Mouse (Mus musculus) stomach, embryonic 14.5 days (tissue): ENCODE data around the gene Clasrp. TPM values are rescaled to one million over a fixed set of nuclear protein-coding genes. Genes with fewer than 3 reads are reported as not detected.

Experiments used
- ATAC-seq: fragments of 200-750 bp; cut with Nextera tagmentation; 2 replicates; pipeline ENCODE4 v1.8.0; 2017; ENCODE audit warnings: low read depth, moderate TSS enrichment; ENCODE audit not compliant: insufficient number of reproducible peaks, insufficient read depth, low FRiP score
- H3K27ac ChIP-seq: fragments of 300-500 bp; sonication (generic); 2 replicates; pipeline ENCODE4 v1.5.1; 2014; ENCODE audit warnings: mild to moderate bottlenecking, low read length, moderate library complexity, mixed read lengths
- H3K27me3 ChIP-seq: fragments of 300-500 bp; sonication (generic); 2 replicates; pipeline ENCODE4 v1.6.1; 2014; ENCODE audit warnings: low read length, control low read depth, mixed read lengths; ENCODE audit not compliant: control insufficient read depth, insufficient read depth
- H3K36me3 ChIP-seq: fragments of 300-500 bp; sonication (generic); 2 replicates; pipeline ENCODE4 v1.6.1; 2014; ENCODE audit warnings: mild to moderate bottlenecking, control low read depth, low read length, moderate library complexity, mixed read lengths; ENCODE audit not compliant: control insufficient read depth, insufficient read depth
- H3K4me1 ChIP-seq: fragments of 300-500 bp; sonication (generic); 2 replicates; pipeline ENCODE4 v1.6.1; 2014; ENCODE audit warnings: low read length, control low read depth, mixed read lengths; ENCODE audit not compliant: control insufficient read depth, insufficient read depth
- H3K4me2 ChIP-seq: fragments of 300-500 bp; sonication (generic); replicated peaks from 2 replicates; pipeline ENCODE4 v1.6.1; 2014; ENCODE audit warnings: low read depth, low read length, control low read depth
- H3K4me3 ChIP-seq: fragments of 300-500 bp; sonication (generic); 2 replicates; pipeline ENCODE4 v1.5.1; 2014; ENCODE audit warnings: low read depth, low read length, control low read depth
- H3K9ac ChIP-seq: fragments of 300-500 bp; sonication (generic); replicated peaks from 2 replicates; pipeline ENCODE4 v1.6.1; 2014; ENCODE audit warnings: low read depth, mild to moderate bottlenecking, control low read depth, low read length, moderate library complexity, mixed read lengths
- H3K9me3 ChIP-seq: fragments of 300-500 bp; sonication (generic); 2 replicates; pipeline ENCODE4 v1.6.1; 2016; ENCODE audit warnings: low read depth, low read length, control low read depth; ENCODE audit not compliant: control insufficient read depth
- WGBS: fragments of 180-500 bp; shearing (Covaris S2); extraction: QIAGEN DNeasy Blood & Tissue Kit; methylation state at CpG from one replicate; pipeline ENCODE4 v1.1.7; 2014; 5-methylcytosine and 5-hydroxymethylcytosine counted together
- polyA plus RNA-seq: library from polyadenylated mRNA; unstranded; fragments of >200 nt; fragmentation: Nextera tagmentation; extraction: Ambion mirVana; gene quantifications from 2 replicates; pipeline ENCODE4 v1.2.1, GENCODE M21; 2014

Gene Clasrp
- polyA plus RNA-seq, 1 experiment from 2014 or later: 44.8 TPM

DNA sequence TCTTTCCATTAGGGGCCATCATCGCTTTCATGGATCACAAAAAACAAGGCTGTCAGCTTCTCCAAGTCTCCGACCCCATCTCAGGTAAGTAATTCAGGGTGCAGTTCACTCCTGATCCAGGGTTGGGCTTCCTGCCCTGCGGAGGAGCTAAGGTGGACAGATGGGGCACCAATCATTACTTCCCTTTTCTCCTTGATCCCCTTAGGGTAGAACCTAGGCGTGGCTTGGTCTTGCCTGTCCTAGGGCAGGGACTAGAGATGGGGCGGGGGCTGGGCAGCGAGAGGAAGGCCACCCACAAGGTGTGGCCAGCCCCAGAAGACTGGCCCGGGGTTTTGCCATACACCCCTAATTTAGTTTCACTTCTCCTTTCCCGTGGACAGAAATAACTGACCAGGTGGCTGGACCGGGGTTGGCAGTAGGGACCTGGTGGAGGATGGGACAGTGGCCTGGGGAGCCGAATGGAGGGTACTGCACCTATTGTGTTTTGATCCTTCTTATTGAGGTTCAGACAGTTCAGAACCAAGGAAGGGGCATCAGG lies 26.3 kb downstream of the Clasrp start:
- H3K36me3 ChIP-seq: peaks cover 23% of the 10 kb centered on the region

DNA sequence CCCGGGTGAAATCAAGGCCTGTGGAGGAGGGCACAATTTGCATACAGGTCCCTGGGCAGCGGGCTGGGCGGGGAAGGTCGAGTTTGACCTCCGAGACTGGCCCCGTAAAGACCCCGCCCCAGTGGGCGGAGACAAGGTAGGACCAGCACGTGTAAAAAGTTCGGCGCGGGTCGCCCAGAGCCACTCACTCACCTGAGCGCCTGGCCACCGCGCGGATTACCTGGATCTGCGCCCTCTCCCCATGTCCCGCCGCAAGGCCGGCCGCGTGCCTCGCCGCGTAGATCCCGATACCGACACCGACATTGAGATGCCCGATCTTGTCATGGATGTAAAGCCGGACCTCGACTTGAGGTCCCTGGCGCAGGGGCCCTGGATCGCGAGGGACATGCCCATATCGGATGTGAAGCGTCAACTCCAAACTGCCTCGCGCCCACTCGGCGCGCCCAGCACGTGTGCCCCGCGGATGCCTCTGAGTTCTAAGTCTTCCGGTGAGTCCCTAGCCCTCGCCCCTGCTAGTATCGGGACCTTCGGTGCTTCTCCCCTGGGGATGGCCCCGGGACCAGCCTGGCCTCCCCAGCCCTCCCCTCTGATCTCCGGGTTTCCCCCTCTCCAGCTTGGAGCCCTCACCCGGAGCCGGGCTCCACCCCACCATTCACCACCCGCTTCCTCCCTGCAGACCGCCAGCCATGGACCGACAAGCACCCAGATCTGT lies 27.0 kb downstream of the Clasrp start, which contains the start of the genes Zfp296 and Gemin7:
Gene Zfp296 (plus strand): TSS at position 147 of the 712 bp plus-strand sequence.
Gene Gemin7 (minus strand): TSS at position 455 of the 712 bp plus-strand sequence.
- no peak within 1 kb of the TSS for H3K27ac ChIP-seq
- H3K4me3 ChIP-seq: peak within 1 kb of the TSS; percentile 34
- peaks cover 15% of the 10 kb centered on the region for H3K27me3 ChIP-seq
- ATAC-seq: 0 out of 2 replicates have a peak, but pooled peaks have one; percentile 7
- peak within 1 kb of the TSS; percentile 28; the same call in 1 of the 2 replicates for H3K9ac ChIP-seq
- WGBS: under 1% methylated on average over 56 of the region's 56 CpGs
- H3K4me1 ChIP-seq: peaks cover 13% of the 10 kb centered on the region; the same call in 1 of the 2 replicates
- peaks cover 20% of the 10 kb centered on the region for H3K36me3 ChIP-seq
- no peaks in the 10 kb centered on the region for H3K9me3 ChIP-seq
- H3K4me2 ChIP-seq: peak within 1 kb of the TSS; percentile 73

More for the DNA sequence above, 26.3 kb downstream of the Clasrp start:
- 0 out of 2 replicates have a peak overlapping the region, but pooled peaks have one; percentile 28 for H3K9ac ChIP-seq
- no peaks in the 10 kb centered on the region for H3K9me3 ChIP-seq
- WGBS: 14% methylated on average over 10 of the region's 10 CpGs
- ATAC-seq: no peak
- H3K27ac ChIP-seq: no peak overlapping the region
- H3K4me3 ChIP-seq: peak overlapping the region; percentile 34
- peaks cover 15% of the 10 kb centered on the region for H3K27me3 ChIP-seq
- peak overlapping the region; percentile 73 for H3K4me2 ChIP-seq
- peaks cover 10% of the 10 kb centered on the region; the same call in 1 of the 2 replicates for H3K4me1 ChIP-seq

DNA sequence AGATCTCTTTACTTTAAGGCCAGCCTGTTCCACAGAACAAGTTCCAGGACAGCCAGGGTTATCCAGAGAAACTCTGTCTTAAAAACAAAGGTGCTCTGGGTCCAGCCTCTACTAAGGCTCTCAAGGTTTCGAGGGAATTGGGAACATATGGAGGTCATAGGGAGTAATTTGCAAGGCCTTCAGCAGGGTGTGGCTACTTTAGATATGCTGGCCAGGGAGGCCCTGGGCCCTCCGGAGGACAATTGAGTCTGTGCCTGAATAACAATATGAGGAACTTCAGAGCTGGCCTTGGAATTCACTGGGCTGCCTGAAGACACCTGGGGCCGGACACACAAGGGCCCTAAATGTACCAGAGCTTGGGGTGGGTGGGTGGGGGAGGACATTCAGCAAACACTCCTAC lies 28.7 kb downstream of the Clasrp start:
- Histone ChIP-seq H3K27me3 (peaks cover 15% of the 10 kb centered on the region), H3K4me2 (no peak overlapping the region), H3K36me3 (peaks cover 6% of the 10 kb centered on the region; the same call in 1 of the 2 replicates), H3K9ac (no peak overlapping the region), H3K4me1 (peaks cover 22% of the 10 kb centered on the region), H3K9me3 (no peaks in the 10 kb centered on the region), H3K27ac (no peak overlapping the region), H3K4me3 (no peak overlapping the region)
- WGBS: 55% methylated on average over 3 of the region's 3 CpGs
- no peak for ATAC-seq

DNA sequence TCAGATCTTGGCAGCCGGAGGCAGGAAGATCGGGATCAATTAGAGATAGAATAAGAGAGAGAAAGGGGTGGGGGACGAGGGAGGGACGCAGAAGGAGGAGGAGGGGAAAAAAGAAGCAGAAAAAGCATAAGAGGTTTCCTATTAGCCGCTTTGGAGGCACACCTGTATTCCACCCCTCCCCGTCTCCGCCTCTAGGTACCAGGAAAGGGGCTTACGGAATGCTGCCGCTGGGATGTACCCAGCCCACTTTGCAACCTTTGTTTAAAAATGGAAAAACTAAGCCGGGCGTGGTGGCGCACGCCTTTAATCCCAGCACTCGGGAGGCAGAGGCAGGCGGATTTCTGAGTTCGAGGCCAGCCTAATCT lies 30.5 kb downstream of the Clasrp start:
- no peak for ATAC-seq
- Histone ChIP-seq H3K9me3 (no peaks in the 10 kb centered on the region), H3K27ac (peak overlapping the region; percentile 85; the same call in 1 of the 2 replicates), H3K27me3 (peaks cover 15% of the 10 kb centered on the region), H3K4me3 (peak overlapping the region; percentile 74), H3K9ac (peak overlapping the region; percentile 80), H3K4me1 (peaks cover 22% of the 10 kb centered on the region), H3K4me2 (peak overlapping the region; percentile 89), H3K36me3 (peaks cover 7% of the 10 kb centered on the region; the same call in 1 of the 2 replicates)
- 19% methylated on average over 16 of the region's 16 CpGs for WGBS

DNA sequence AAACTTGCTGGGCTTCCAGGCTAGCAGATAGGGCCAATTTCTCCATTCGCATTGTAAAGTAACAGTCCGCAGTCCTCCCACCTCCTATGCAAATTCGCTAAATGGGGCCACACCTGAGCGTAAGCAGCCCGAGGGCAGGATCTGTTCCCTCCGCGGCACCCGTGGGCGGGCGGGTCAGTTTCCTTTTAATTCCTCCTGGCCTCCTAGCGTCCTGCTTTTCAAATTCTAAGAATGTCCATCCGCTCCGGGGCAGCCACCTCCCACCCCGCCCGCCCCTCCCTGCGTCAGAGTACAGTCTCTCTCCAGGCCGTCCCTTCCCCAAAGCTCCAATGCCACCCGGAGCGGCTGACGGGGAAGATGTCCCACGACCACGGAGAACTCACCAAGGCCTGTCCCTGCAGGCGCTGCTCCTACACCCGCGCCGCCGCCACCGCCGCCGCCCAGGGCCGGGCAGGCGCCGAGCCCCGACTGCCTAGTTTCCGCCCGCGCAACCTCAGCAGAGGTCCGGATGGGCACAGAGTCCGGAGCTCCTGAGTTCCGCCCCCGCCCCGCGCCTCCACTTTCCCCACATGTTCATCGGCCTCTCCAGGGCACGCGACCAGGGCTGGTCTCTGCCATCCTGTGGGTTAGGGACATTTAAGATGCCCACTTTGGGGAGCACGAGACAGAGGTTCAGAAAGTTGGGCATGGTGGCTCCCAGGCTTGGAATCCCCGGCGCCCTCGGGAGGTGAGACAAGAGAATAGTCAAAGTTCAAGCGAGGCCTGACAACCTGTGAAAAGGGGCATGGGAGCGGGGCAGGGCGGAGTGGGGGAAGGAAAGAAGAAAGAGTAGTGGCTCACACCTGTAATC lies 31.1 kb downstream of the Clasrp start:
- peak overlapping the region; percentile 80 for H3K9ac ChIP-seq
- peak overlapping the region; percentile 85 for H3K27ac ChIP-seq
- H3K4me1 ChIP-seq: peaks cover 22% of the 10 kb centered on the region
- peaks cover 9% of the 10 kb centered on the region; the same call in 1 of the 2 replicates for H3K36me3 ChIP-seq
- H3K9me3 ChIP-seq: no peaks in the 10 kb centered on the region
- WGBS: under 1% methylated on average over 53 of the region's 53 CpGs
- ATAC-seq: peak; percentile 85
- H3K27me3 ChIP-seq: peaks cover 12% of the 10 kb centered on the region
- peak overlapping the region; percentile 74 for H3K4me3 ChIP-seq
- peak overlapping the region; percentile 89 for H3K4me2 ChIP-seq

DNA sequence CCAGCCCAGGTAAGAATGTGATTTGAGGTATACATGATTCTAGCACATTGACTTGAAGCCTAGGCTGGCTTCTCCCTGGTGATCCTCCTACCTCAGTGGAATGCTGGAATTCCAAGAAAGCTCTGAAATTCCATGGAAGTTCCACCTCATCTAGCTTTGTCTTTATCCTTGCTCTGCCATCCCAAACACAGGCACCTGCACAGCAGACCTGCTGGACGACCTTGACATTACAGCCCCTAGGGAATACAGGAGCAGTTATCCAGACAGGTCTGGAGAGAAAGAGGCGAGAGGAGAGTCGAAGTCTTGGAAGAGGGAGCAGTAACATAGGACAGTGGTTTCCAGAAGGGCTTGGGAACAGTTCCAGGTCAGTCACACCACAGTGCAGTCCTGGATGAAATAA lies 34.6 kb downstream of the Clasrp start:
- no peak for ATAC-seq

DNA sequence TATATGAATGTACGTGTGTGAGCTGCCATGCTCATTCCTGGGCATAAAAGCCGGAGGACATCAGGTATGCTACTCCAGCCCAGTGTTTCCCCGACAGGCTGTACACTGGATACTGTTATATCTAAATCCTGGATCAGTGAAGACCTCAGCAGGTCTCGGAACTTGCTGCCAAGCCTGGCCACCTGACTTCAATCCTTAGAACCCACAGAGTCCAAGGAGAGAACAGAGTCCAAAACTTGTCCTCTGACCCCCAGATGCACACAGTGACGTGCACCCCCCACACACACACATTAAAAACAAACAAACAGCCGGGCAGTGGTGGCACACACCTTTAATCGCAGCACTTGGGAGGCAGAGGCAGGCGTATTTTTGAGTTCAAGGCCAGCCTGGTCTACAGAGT lies 36.9 kb downstream of the Clasrp start:
- Histone ChIP-seq H3K4me3 (no peak overlapping the region), H3K9ac (no peak overlapping the region), H3K4me2 (no peak overlapping the region), H3K27ac (no peak overlapping the region), H3K4me1 (peaks cover 10% of the 10 kb centered on the region), H3K36me3 (peaks cover 29% of the 10 kb centered on the region), H3K27me3 (no peaks in the 10 kb centered on the region), H3K9me3 (no peaks in the 10 kb centered on the region)
- 91% methylated on average over 8 of the region's 8 CpGs for WGBS
- no peak for ATAC-seq

More for the DNA sequence above, 34.6 kb downstream of the Clasrp start:
- peaks cover 23% of the 10 kb centered on the region for H3K36me3 ChIP-seq
- H3K27ac ChIP-seq: no peak overlapping the region
- 77% methylated on average over 3 of the region's 3 CpGs for WGBS
- H3K27me3 ChIP-seq: no peaks in the 10 kb centered on the region
- H3K4me1 ChIP-seq: peaks cover 13% of the 10 kb centered on the region
- no peaks in the 10 kb centered on the region for H3K9me3 ChIP-seq
- no peak overlapping the region for H3K9ac ChIP-seq
- H3K4me3 ChIP-seq: no peak overlapping the region
- no peak overlapping the region for H3K4me2 ChIP-seq

DNA sequence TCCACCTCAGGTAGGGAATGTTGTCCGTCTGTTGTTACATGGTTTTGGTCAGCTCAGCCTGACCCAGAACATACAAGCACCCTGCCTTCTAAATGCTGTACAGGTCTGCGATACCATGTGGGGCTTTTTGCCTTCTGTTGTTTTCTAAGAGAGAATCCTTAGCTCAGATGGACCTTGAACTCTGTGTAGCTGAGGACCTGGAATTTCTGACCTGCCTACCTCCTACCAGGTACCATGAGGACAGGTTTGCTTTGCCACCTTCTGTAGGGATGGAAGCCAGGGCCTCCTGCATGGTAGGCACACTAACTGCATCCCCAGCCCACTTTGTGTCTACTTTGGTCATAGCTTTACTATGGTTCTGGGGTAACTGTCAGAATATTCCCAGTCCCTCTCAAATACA lies 38.5 kb downstream of the Clasrp start:
- 89% methylated on average over 2 of the region's 2 CpGs for WGBS
- ATAC-seq: no peak
- peaks cover 3% of the 10 kb centered on the region; the same call in 1 of the 2 replicates for H3K4me1 ChIP-seq
- H3K4me2 ChIP-seq: no peak overlapping the region
- H3K27ac ChIP-seq: no peak overlapping the region
- H3K9ac ChIP-seq: no peak overlapping the region
- peaks cover 29% of the 10 kb centered on the region for H3K36me3 ChIP-seq
- H3K4me3 ChIP-seq: no peak overlapping the region
- no peaks in the 10 kb centered on the region for H3K9me3 ChIP-seq
- no peaks in the 10 kb centered on the region for H3K27me3 ChIP-seq
